Mouse (Mus musculus) cortical plate, adult 2 months (tissue): Measurements from ENCODE around the gene Patl2.

ENCODE experiments used
- CTCF ChIP-seq: fragments of 200-500 bp; IDR thresholded peaks from 2 replicates; pipeline ENCODE4 v1.5.1; 2011; ENCODE audit warnings: mild to moderate bottlenecking, control low read depth, low read length; ENCODE audit not compliant: insufficient read depth; ENCODE audit errors: extremely low read depth
- POLR2A ChIP-seq: fragments of 200-500 bp; IDR thresholded peaks from 2 replicates; pipeline ENCODE4 v1.6.1; 2011; ENCODE audit warnings: mild to moderate bottlenecking, low read length, control low read depth; ENCODE audit not compliant: insufficient read depth; ENCODE audit errors: extremely low read depth

- TF ChIP-seq CTCF: no peak
- no peak for TF ChIP-seq POLR2A
Observed at GRCm38 (mm10) chr2:122157561-122157960, 28.4 kb downstream of the Patl2 start.
